Mouse (Mus musculus): ENCODE measurements around the gene Baiap2l1.

- no peak for TF ChIP-seq CTCF (conservative IDR thresholded peaks at IDR 0.05; ENCODE audit: insufficient read depth, insufficient read length, low read depth, low read length)
- TF ChIP-seq POLR2A (IDR thresholded peaks at IDR 0.05; ENCODE audit: low read depth, low read length) = no peak
Measured at GRCm38 (mm10) chr5:144380689-144381088, 22.8 kb upstream of the Baiap2l1 start.

Data from kidney, adult 2 months (tissue).